Mouse (Mus musculus): ENCODE measurements around the gene Chd4. TPM values are rescaled to one million over a fixed set of nuclear protein-coding genes. Genes with fewer than 3 reads are reported as not detected.

Gene Chd4
- polyA plus RNA-seq (2012; rRNA removed; ENCODE audit: low replicate concordance): 30.4 and 134 TPM in 2 replicates

GRCm38 (mm10) chr6:125095391-125096278 lies at the start of gene Chd4:
Gene Chd4, plus strand, starts transcription at chr6:125095981.

GRCm38 (mm10) chr6:125049678-125050077 lies 46.1 kb upstream of the Chd4 start, which contains the start of gene Acrbp:
Gene Acrbp, plus strand, starts transcription at chr6:125049689.

GRCm38 (mm10) chr6:125067571-125067995 lies 28.2 kb upstream of the Chd4 start, which contains the start of gene Lpar5:
Gene Lpar5, plus strand, starts transcription at chr6:125067920.

GRCm38 (mm10) chr6:125131302-125132156 lies 35.7 kb downstream of the Chd4 start, which contains the start of gene Nop2:
Gene Nop2, plus strand, starts transcription at chr6:125131909.

GRCm38 (mm10) chr6:125145001-125145400 lies 49.2 kb downstream of the Chd4 start, which contains the start of gene Iffo1:
Gene Iffo1, plus strand, starts transcription at chr6:125145241.

GRCm38 (mm10) chr6:125166051-125166751 lies 70.4 kb downstream of the Chd4 start, which contains the start of gene Gapdh:
Gene Gapdh, minus strand, starts transcription at chr6:125166467.

Other genes with a start within 250 kb of the Chd4 start
- gene P3h3, start 238.2 kb upstream of the Chd4 start, polyA plus RNA-seq (2012; rRNA removed; ENCODE audit: low replicate concordance): 29.1 and 38.5 TPM in 2 replicates
- 1.3 and 2.7 TPM in 2 replicates for gene Gpr162, start 232.0 kb upstream of the Chd4 start, polyA plus RNA-seq (2012; rRNA removed; ENCODE audit: low replicate concordance)
- 25.7 and 33.5 TPM in 2 replicates for gene Cd4, start 207.8 kb upstream of the Chd4 start, polyA plus RNA-seq (2012; rRNA removed; ENCODE audit: low replicate concordance)
- 9.6 and 17.2 TPM in 2 replicates for gene Lag3, start 184.3 kb upstream of the Chd4 start, polyA plus RNA-seq (2012; rRNA removed; ENCODE audit: low replicate concordance)
- gene Ptms, start 175.9 kb upstream of the Chd4 start, polyA plus RNA-seq (2012; rRNA removed; ENCODE audit: low replicate concordance): 1,592 and 1,640 TPM in 2 replicates
- gene Mlf2, start 164.6 kb upstream of the Chd4 start, polyA plus RNA-seq (2012; rRNA removed; ENCODE audit: low replicate concordance): 328 and 380 TPM in 2 replicates
- gene Cops7a, start 130.4 kb upstream of the Chd4 start, polyA plus RNA-seq (2012; rRNA removed; ENCODE audit: low replicate concordance): 176 and 323 TPM in 2 replicates
- 5.0 and 7.7 TPM in 2 replicates for gene Pianp, start 99.3 kb upstream of the Chd4 start, polyA plus RNA-seq (2012; rRNA removed; ENCODE audit: low replicate concordance)
- gene Zfp384, start 86.8 kb upstream of the Chd4 start, polyA plus RNA-seq (2012; rRNA removed; ENCODE audit: low replicate concordance): 61.5 and 67.0 TPM in 2 replicates
- 37.4 and 67.5 TPM in 2 replicates for gene Ing4, start 56.2 kb upstream of the Chd4 start, polyA plus RNA-seq (2012; rRNA removed; ENCODE audit: low replicate concordance)
- gene Acrbp, start 46.3 kb upstream of the Chd4 start, polyA plus RNA-seq (2012; rRNA removed; ENCODE audit: low replicate concordance): 29.9 and 38.8 TPM in 2 replicates
- 26.4 and 31.1 TPM in 2 replicates for gene Lpar5, start 28.1 kb upstream of the Chd4 start, polyA plus RNA-seq (2012; rRNA removed; ENCODE audit: low replicate concordance)
- 15.3 and 15.5 TPM in 2 replicates for gene Nop2, start 35.9 kb downstream of the Chd4 start, polyA plus RNA-seq (2012; rRNA removed; ENCODE audit: low replicate concordance)
- 32.1 and 52.1 TPM in 2 replicates for gene Iffo1, start 49.3 kb downstream of the Chd4 start, polyA plus RNA-seq (2012; rRNA removed; ENCODE audit: low replicate concordance)
- 3,410 and 6,480 TPM in 2 replicates for gene Gapdh, start 70.5 kb downstream of the Chd4 start, polyA plus RNA-seq (2012; rRNA removed; ENCODE audit: low replicate concordance)
- 39.1 and 40.1 TPM in 2 replicates for gene Ncapd2, start 95.7 kb downstream of the Chd4 start, polyA plus RNA-seq (2012; rRNA removed; ENCODE audit: low replicate concordance)
- 46.4 and 62.9 TPM in 2 replicates for gene Mrpl51, start 95.8 kb downstream of the Chd4 start, polyA plus RNA-seq (2012; rRNA removed; ENCODE audit: low replicate concordance)
- gene Vamp1, start 119.6 kb downstream of the Chd4 start, polyA plus RNA-seq (2012; rRNA removed; ENCODE audit: low replicate concordance): 28.7 and 36.3 TPM in 2 replicates
- gene Tapbpl, start 135.9 kb downstream of the Chd4 start, polyA plus RNA-seq (2012; rRNA removed; ENCODE audit: low replicate concordance): 26.1 and 32.6 TPM in 2 replicates
- gene Cd27, start 141.0 kb downstream of the Chd4 start, polyA plus RNA-seq (2012; rRNA removed; ENCODE audit: low replicate concordance): 61.3 and 95.2 TPM in 2 replicates
- gene Tuba3a, start 190.1 kb downstream of the Chd4 start, polyA plus RNA-seq (2012; rRNA removed; ENCODE audit: low replicate concordance): 0.14 TPM in 1 of 2 replicates, not detected in the other
- 84.9 and 110 TPM in 2 replicates for gene Ltbr, start 217.9 kb downstream of the Chd4 start, polyA plus RNA-seq (2012; rRNA removed; ENCODE audit: low replicate concordance)
- 14.9 and 18.5 TPM in 2 replicates for gene Scnn1a, start 224.7 kb downstream of the Chd4 start, polyA plus RNA-seq (2012; rRNA removed; ENCODE audit: low replicate concordance)

All from mammary gland, adult 2 months (tissue).